Mouse (Mus musculus) embryonic facial prominence, embryonic 13.5 days (tissue): Measurements from ENCODE around the gene Klf12. TPM values are rescaled to one million over a fixed set of nuclear protein-coding genes. Genes with fewer than 3 reads are reported as not detected.
"Not testable (repeated sequence)": the region's sequence is repeated elsewhere in the genome, so short reads cannot be mapped to it uniquely, and the experiment has no call there.

Experiments used
- ATAC-seq: fragments of 200-750 bp; cut with Nextera tagmentation; 2 replicates; pipeline ENCODE4 v1.8.0; 2017; ENCODE audit warnings: low read depth; ENCODE audit not compliant: insufficient number of reproducible peaks, insufficient read depth, low FRiP score, low TSS enrichment
- H3K27ac ChIP-seq: fragments of 300-500 bp; sonication (generic); 2 replicates; pipeline ENCODE4 v1.5.1; 2015; ENCODE audit warnings: moderate library complexity, mild to moderate bottlenecking, inconsistent platforms
- H3K27me3 ChIP-seq: fragments of 300-500 bp; sonication (generic); 2 replicates; pipeline ENCODE4 v1.6.1; 2015; ENCODE audit warnings: mild to moderate bottlenecking, inconsistent platforms
- H3K36me3 ChIP-seq: fragments of 300-500 bp; sonication (generic); 2 replicates; pipeline ENCODE4 v1.6.1; 2015; ENCODE audit warnings: mild to moderate bottlenecking, inconsistent platforms
- H3K4me1 ChIP-seq: fragments of 300-500 bp; sonication (generic); 2 replicates; pipeline ENCODE4 v1.6.1; 2015; ENCODE audit warnings: inconsistent platforms
- H3K4me2 ChIP-seq: fragments of 300-500 bp; sonication (generic); 2 replicates; pipeline ENCODE4 v1.6.1; 2015; ENCODE audit warnings: moderate library complexity, mild to moderate bottlenecking, inconsistent platforms
- H3K4me3 ChIP-seq: fragments of 300-500 bp; sonication (generic); 2 replicates; pipeline ENCODE4 v1.5.1; 2015; ENCODE audit warnings: mild to moderate bottlenecking, inconsistent platforms
- H3K9ac ChIP-seq: fragments of 300-500 bp; sonication (generic); 2 replicates; pipeline ENCODE4 v1.6.1; 2015; ENCODE audit warnings: mild to moderate bottlenecking, inconsistent platforms
- H3K9me3 ChIP-seq: fragments of 300-500 bp; sonication (generic); 2 replicates; pipeline ENCODE4 v1.6.1; 2016; ENCODE audit warnings: inconsistent platforms
- WGBS: fragments of 180-500 bp; shearing (Covaris S2); methylation state at CpG from one replicate; pipeline ENCODE4 v1.1.7; 2015; ENCODE audit warnings: mixed read lengths; 5-methylcytosine and 5-hydroxymethylcytosine counted together
- polyA plus RNA-seq: library from polyadenylated mRNA; unstranded; fragments of >200 nt; fragmentation: Nextera tagmentation; extraction: Ambion mirVana; gene quantifications from 2 replicates; pipeline ENCODE4 v1.2.1, GENCODE M21; 2015

The Klf12 gene
- polyA plus RNA-seq, 1 experiment from 2014 or later: 33.0 TPM

DNA sequence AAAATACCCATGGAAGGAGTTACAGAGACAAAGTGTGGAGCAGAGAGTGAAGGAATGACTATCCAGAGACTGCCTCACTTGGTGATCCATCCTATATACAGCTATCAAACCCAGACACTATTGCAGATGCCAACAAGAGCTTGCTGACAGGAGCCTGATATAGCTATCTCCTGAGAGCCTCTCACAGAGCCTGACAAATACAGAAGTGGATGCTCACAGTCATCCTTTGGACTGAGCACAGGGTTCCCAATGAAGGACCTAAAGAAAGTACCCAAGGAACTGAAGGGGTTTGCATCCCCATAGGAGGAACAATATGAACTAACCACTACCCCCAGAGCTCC is 430.0 kb downstream of the Klf12 start:
- not testable (repeated sequence) for H3K36me3 ChIP-seq, H3K27ac ChIP-seq, H3K4me3 ChIP-seq, H3K9me3 ChIP-seq, H3K4me2 ChIP-seq, H3K27me3 ChIP-seq, ATAC-seq, H3K4me1 ChIP-seq, H3K9ac ChIP-seq

DNA sequence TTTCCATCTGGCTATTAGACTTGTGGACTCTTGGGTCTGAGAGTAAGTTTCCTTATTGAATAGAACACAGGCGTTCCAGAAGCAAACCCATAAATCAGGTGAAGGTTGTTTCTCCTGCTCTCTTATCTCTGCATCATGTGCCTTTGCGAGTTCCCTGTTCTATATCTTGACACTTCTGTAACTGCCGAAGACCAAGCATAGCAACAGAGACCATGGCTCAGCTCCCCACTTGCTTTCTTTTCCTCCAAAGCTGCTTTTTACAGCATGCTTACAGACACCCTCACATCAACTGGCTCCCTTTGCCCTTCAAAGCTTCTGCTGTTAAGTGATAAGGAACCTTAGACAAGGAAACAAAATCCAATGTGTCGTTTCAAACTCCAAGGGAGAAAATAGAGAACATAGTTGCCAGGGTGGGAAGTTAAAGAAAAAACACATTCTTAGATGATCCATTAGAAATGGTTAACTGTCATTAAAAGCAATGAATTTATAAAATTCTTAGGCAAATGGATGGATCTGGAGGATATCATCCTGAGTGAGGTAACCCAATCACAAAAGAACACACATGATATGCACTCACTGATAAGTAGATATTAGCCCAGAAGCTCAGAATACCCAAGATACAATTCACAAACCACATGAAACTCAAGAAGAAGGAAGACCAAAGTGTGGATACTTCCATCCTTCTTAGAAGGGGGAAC is 430.6 kb downstream of the Klf12 start:
- 91% methylated on average over 4 of the region's 4 CpGs for WGBS
- H3K9ac ChIP-seq, H3K36me3 ChIP-seq, H3K9me3 ChIP-seq, ATAC-seq, H3K4me2 ChIP-seq, H3K27me3 ChIP-seq, H3K27ac ChIP-seq, H3K4me1 ChIP-seq, H3K4me3 ChIP-seq: not testable (repeated sequence)

DNA sequence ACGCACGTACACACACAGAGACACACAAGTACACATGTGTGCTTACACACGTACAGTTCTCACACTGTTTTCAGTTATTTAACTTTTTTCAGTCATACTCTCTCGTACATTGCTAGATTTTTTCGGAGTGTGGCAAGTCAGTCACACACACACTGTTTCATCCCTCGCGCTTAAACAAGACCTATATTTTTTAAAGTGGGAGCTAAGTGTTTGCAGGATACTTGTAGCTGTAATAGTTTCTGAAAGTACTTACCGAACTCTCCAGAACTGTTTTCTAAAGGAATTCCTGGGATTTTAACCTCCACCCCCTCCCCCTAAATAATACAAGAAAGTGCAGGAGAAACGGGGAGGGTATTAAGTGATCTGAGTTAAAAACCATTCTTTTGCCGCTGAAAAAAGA is 434.1 kb downstream of the Klf12 start:
- no peaks in the 10 kb centered on the region for H3K4me1 ChIP-seq
- H3K36me3 ChIP-seq: no peaks in the 10 kb centered on the region
- H3K27me3 ChIP-seq: no peaks in the 10 kb centered on the region
- H3K4me3 ChIP-seq: no peak overlapping the region
- H3K27ac ChIP-seq: no peak overlapping the region
- whole genome bisulfite sequencing: 80% methylated on average over 10 of the region's 10 CpGs
- no peak overlapping the region for H3K4me2 ChIP-seq
- no peaks in the 10 kb centered on the region for H3K9me3 ChIP-seq
- no peak overlapping the region for H3K9ac ChIP-seq
- no peak for ATAC-seq

DNA sequence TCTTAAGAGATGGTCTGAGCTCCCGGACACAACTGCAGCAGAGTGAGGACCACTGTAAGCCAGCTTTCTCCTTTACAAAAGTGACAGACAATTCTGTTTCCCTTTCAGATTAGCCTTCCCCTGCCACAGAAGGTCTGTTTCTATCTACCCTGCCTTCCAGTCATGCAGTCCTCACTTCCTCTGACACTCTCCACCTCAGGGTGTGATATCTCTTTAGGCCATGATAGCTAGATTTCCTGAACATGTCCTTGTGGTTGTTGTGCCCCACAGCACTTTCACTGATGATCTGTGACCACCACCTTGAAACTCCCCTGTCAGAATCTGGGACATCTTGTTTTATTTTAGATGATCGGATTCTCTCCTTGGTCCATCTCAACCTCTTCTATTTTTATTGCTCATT is 437.0 kb downstream of the Klf12 start:
- Histone ChIP-seq H3K9me3 (no peaks in the 10 kb centered on the region), H3K36me3 (no peaks in the 10 kb centered on the region), H3K4me3 (no peak overlapping the region), H3K9ac (no peak overlapping the region), H3K27ac (no peak overlapping the region), H3K4me2 (no peak overlapping the region), H3K4me1 (no peaks in the 10 kb centered on the region), H3K27me3 (no peaks in the 10 kb centered on the region)
- 83% methylated on average over 2 of the region's 2 CpGs for WGBS
- ATAC-seq: no peak

DNA sequence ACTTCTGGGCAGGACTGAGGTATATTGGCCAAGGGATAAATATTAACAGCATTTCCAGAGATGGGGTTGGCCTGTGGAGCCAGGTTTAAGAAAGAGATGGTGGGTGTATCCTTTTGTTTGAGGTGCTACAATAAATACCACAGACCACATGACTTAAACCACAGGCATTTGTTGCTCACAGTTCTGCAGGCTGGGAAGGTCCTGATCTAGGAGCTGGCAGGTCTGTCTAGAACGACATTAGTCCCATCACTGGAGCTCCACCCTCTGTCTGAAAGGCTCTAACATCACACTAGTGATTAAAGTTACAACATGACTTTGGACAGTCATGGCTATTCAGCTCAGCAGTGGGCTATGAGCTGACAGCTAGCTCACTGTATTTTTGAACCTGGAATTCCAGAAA is 457.8 kb downstream of the Klf12 start:
- Histone ChIP-seq H3K36me3 (no peaks in the 10 kb centered on the region), H3K4me2 (no peak overlapping the region), H3K9me3 (no peaks in the 10 kb centered on the region), H3K4me3 (no peak overlapping the region), H3K9ac (no peak overlapping the region), H3K4me1 (0 out of 2 replicates have a peak, but pooled peaks cover 3% of the 10 kb centered on the region), H3K27me3 (no peaks in the 10 kb centered on the region), H3K27ac (no peak overlapping the region)
- WGBS: 47% methylated on average over 1 of the region's 1 CpGs
- no peak for ATAC-seq
